Mouse (Mus musculus): ENCODE measurements at regions not wholly inside any gene's neighbourhood (a gene's known extent, or its start where the extent isn't known, plus 50 kb on each side); places are given as distances from the start of the nearest gene placed in this dataset.

GRCm38 (mm10) chr5:64463570-64463969 lies 307.5 kb downstream of the Tbc1d1 start:
- no peak for DNase-seq

DNA sequence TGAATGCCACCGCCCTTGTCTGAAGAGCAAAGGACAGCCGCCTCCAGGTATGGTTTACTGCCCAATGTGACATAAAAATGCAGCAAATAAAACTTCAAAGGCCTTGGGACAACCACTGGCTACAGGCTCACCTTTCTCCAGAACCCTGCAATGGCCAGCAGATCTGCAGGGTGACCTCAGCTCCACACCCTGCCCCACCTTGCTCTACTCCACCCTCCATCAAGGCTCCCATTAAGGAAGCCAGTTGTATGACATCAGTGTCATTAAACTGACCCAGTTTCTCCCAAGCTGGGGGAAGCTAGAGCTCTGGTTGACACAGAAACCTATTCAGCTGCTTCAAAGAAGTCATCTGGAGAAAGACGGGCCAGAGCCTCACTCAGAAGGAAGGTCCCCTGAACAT lies 310.2 kb downstream of the Tbc1d1 start:
- DNase-seq, result no peak

- no peak for DNase-seq
These were observed 311.8 kb downstream of the Tbc1d1 start for GRCm38 (mm10) chr5:64467856-64468255.

- no peak for DNase-seq
These were observed 312.2 kb downstream of the Tbc1d1 start for GRCm38 (mm10) chr5:64468307-64468706.

DNA sequence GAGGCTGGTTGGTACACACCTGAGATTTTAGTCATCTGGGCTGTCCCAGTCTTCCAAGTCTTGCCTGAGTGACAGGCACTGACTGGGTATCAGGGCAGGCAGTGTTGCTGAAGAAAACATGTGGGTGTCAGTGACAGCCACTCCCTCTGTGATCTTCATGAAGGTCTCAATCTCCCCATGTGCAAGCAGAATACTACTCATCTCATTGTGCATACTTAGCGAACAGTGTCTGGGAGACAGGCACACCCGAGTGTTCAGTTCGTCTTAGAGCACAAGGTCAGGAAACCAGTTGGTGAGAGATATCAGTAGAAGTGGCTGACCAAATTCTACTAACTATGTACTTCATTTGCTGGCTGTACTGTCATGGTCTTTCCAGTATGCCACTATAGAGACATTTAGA lies 315.9 kb downstream of the Tbc1d1 start:
- DNase-seq, result no peak

DNA sequence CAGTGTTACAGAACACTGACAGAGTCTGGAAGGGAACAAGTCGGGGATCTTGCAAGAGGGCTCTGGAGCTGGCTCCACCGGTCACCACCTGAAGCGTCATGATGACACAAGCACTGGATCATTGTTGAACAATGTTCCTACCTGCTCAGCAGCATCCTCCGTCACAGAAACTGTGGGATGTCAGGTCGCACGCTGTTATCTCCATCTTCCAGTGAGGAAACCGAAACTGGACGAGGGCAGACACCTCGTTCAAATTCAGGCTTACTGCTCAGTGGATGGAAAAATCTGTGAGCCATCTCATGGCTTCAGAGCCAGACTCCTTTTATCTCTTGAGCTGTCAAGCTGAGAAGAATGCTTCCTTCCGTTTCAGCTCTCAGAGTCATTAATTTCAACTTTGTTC lies 316.3 kb downstream of the Tbc1d1 start:
- no peak for DNase-seq

- DNase-seq, result no peak
These were observed 318.8 kb downstream of the Tbc1d1 start for GRCm38 (mm10) chr5:64474868-64475267.

GRCm38 (mm10) chr5:64475736-64476519 lies 319.8 kb downstream of the Tbc1d1 start:
- DNase-seq, result no peak

DNA sequence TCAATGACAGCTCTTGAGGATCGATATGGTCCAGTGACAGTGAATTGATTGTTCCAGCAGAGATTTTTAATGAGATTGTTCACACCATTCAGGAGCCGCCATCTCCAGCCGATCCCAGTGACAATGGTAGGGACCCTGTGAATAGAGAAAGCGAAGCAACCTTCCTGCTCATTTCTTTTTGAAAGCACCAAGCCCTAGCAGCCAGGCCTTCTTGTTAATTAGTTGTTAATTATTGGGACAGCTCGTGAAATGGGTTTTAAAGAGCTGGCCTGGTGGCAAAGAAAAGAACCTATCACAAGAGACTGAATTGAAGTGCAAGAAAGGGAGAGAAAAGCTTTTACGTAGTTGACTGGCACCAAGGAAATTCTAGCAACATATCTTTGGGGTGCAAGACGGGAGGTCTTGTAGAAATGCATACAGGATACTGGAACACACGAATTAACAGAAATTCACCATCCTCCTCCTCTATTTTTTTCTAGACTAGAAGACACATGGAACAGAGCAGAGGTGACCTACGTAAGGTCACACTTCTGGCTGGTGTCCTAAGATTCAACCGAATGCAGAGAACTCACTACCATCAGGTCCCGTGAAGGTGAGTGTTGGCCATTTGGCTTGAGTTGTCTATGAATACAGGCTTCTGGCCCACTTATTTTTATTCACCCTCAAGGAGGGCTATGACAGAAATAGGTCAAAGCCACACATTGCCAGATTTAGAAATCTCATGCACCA lies 320.7 kb downstream of the Tbc1d1 start:
- no peak for DNase-seq

GRCm38 (mm10) chr5:64478143-64478542 lies 322.0 kb downstream of the Tbc1d1 start:
- no peak for DNase-seq

- DNase-seq, result no peak
These were observed 322.6 kb downstream of the Tbc1d1 start for GRCm38 (mm10) chr5:64478599-64479214.

- DNase-seq, result no peak
These were observed 323.2 kb downstream of the Tbc1d1 start for GRCm38 (mm10) chr5:64479315-64479714.

DNA sequence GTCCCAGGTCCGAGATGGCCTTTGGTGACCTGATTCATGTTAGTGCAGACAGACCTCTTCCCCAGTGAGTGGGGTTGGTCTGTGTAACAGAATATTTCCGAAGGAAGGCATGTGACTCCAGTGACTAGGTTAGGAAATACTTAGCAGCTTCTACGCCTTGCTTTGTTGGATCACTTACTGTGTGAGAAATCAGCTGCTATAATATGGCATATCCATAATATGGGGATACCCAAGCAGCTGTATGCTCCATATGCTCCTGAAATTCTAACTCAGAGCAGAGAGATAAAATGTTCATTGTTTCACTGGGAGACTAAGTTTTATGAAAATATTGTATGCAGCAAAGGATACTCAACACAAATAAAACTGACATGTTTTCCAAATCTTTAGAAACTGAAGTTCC lies 318.1 kb upstream of the Klf3 start:
- DNase-seq, result no peak

DNA sequence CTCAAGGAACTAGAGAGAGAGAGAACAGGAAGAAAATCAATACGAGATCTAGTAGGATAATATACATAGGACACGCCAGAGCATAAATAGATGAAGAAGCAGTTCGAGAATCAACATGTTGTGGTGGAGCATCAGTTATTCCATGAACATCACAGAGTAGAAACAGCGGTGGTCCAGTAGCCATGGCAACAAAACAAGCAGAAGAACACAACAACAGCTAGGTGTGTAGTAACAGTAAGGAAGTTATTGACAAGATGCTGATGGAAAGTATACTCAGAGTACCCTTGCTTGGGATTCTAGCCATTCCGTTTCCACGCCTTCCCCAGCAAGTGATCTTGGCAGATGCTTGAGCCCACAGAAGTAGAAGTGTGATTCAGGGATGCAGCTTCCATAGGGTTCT lies 317.3 kb upstream of the Klf3 start:
- no peak for DNase-seq

DNA sequence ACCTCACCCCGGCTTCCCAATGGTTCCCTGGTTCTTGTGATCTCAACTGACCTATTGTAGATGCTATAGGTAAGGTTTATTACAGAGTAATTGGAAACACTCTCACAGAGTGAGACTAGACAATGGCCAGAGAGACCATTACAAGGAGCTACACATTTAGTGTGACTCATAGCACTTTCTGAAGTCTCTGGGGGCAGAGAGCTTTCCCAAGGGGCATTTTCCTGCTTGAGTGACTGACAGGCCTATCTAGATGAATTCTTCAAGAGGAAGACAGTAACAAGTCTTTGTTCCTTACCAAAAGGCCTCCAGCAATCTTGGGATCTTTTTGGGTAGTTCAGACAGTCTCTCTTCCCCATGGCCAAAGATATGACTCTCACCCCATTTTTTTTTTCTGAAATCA lies 316.4 kb upstream of the Klf3 start:
- no peak for DNase-seq

DNA sequence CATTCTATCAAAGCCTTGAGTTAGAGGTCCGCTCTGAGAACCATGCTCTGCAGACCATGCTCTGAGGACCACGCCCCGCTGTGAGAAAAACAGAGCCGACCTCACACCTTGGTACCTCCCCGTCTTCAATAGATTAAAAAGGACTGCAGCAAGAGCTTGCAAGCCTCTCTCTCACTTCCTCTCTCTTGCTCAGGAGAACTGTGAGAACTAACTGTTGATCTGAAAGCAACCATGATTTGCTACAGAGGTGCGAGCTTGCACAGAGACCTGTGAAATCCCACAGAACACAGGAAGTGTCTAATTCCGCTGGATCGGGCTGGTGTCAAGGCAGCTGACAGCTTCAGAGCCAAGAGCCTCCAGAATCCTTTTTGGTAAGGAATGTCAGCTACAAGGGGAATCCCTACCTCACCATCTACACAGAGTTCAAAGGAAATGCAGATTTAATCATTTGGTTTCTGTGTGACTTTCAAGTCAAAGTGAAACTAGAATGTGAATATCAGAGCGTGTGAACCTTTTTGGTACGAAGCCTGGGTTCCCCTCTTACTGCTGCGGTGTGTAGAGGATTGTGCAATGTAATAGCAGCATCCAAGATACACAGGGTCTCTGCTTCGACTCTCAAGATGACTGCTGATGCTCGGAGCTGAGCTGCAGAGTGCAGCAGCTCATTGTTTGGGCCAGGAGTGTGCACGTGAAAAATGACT lies 315.3 kb upstream of the Klf3 start:
- no peak for DNase-seq

DNA sequence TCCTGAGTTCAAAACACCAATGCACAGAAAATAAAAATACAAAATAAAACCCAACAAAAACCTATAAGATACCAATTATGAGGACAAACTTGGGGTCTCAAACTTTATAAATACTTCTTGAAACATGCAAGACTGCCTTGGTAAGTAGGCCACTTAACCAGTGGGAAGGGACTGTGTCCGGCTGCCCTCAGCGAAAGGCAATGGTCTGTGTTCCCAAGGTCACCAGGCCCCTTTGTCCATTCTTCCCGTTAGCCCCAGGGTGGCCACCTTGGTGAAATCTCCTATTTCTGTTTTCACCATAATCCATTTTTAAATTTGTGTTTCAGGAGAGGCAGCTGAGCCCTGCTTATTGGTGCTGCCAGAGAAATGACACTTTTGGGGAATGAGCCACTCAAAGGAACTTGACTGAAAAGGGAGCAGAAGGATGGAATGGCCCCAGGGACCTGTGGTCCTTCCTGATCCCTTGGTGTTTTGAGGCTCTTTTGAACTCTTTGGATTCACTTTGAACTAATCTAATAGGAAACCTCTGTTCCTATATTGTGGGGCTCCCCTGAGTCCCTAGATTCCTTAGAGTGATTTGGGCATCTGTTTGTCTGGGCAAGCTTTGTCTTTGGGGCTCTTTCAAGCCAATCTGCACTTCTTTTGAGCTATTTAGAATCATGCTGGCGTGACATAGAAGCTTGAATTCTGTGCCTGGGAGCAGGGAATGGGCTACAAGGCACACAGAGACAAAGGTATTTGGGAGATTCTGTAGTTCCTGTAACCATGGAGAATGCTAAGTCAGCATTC lies 313.3 kb upstream of the Klf3 start:
- no peak for DNase-seq

- DNase-seq, result no peak
These were observed 312.7 kb upstream of the Klf3 start for GRCm38 (mm10) chr5:64490445-64490950.

DNA sequence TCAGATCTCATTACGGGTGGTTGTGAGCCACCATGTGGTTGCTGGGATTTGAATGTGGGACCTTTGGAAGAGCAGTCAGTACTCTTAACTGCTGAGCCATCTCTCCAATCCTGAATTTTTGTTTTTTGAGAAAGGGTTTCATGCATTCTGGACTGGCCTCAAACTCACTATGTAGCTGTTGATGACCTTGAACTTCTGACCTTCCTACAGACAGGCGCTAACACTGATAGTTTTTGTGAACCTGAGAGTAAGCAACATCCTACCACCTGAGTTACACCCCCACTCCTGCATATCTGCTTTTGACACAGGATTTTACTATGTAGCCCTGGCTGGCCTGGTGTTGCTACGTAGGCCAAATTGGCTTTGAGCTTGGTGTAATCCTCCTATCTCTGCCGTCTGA lies 308.8 kb upstream of the Klf3 start:
- DNase-seq, result no peak

GRCm38 (mm10) chr5:64496853-64497252 lies 306.3 kb upstream of the Klf3 start:
- no peak for DNase-seq

GRCm38 (mm10) chr5:64498431-64498830 lies 304.8 kb upstream of the Klf3 start:
- no peak for DNase-seq

DNA sequence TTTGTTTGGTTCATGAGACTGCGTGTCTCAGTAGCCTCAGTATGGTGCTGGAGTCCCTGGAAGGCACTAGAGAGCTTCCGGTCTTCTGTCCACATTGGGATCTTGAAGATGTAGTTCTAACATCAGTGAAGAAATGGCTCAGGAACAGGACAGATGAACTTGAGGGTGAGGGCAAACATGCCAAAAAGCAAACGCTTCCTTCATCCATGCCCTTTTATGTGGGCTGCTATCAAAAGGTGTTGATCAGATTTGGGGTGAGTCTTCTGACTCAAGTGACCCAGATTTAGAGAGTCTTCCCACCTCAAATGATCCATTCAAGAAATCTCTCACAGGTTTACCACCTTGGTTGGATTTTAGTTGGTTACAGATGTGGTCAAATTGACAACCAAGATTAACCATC lies 304.1 kb upstream of the Klf3 start:
- no peak for DNase-seq
